Mouse (Mus musculus): Measurements from ENCODE around the gene Plcxd3. TPM values are rescaled to one million over a fixed set of nuclear protein-coding genes. Genes with fewer than 3 reads are reported as not detected.
A peak's percentile ranks its signal among the peaks of the same experiment; 100 is the strongest.

Plcxd3 gene
- under 1 TPM; 0.20 to 0.24 TPM for total RNA-seq (2021)
- long read RNA-seq, experiment 1 = 0 reads
- long read RNA-seq, experiment 2 = 0 reads

- DNase-seq = no peak
- intact Hi-C loops (cut with DNase I) = no loop called here
Measured at GRCm38 (mm10) chr15:4375423-4376220, at the start of gene Plcxd3. Plcxd3 (plus strand) TSS chr15:4375491.

GRCm38 (mm10) chr15:4331867-4332266 is 43.4 kb upstream of the Plcxd3 start:
- no peak for DNase-seq
- intact Hi-C loops (cut with DNase I) = no loop called here

GRCm38 (mm10) chr15:4341620-4342019 is 33.7 kb upstream of the Plcxd3 start:
- DNase-seq = no peak
- intact Hi-C loops (cut with DNase I) = no loop called here

GRCm38 (mm10) chr15:4348816-4349553 is 26.3 kb upstream of the Plcxd3 start:
- intact Hi-C loops (cut with DNase I) = no loop called here
- DNase-seq = no peak

- peak; percentile 7 to 13 for DNase-seq
- intact Hi-C loops (cut with DNase I) = no loop called here
Measured at GRCm38 (mm10) chr15:4356397-4356796, 18.9 kb upstream of the Plcxd3 start.

DNA sequence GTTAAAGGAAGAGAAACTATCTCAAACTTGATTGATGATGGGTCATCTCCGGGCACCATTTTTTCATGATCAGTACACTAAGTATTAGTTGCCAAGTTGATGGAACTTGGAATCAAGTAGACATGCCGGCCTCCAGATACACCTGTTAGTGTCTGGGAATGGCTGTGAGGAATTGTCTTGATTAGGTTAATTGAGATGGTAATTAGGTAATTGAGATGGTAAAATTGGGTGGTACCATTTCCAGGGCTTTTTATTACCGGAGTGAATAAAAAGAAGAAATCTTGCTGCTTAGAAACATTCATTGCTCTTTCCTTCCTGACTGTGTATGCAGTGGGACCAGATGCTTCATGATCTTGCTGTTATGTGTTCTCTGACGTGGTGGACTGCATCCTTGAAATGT is 17.6 kb upstream of the Plcxd3 start:
- DNase-seq = no peak
- intact Hi-C loops (cut with DNase I) = no loop called here

- peak in 1 of 2 experiments; percentile 25 for DNase-seq
- intact Hi-C loops (cut with DNase I) = no loop called here
Measured at GRCm38 (mm10) chr15:4367801-4368200, 7.5 kb upstream of the Plcxd3 start.

GRCm38 (mm10) chr15:4374453-4374990 is 769 bp upstream of the Plcxd3 start:
- intact Hi-C loops (cut with DNase I) = no loop called here
- DNase-seq = no peak

DNA sequence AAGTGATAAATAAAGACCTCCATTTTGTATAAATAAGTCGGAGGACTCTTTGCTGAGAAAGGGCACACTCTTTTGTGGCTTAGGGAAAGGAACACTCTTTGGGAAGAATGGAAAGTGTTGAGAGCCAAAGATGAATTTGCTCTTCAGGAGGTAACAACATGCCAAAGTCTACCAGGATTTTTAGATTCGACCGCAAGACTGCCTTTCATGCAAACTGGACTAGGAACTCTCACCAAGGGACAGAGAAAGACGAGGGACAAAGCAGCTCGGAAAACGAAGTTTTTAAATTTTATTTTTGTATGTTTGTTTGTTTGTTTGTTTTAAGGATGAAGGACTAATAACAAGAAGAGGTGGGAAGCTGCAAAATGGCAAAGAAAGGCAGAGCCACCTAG is 264 bp upstream of the Plcxd3 start:
- DNase-seq = no peak
- intact Hi-C loops (cut with DNase I) = no loop called here

- intact Hi-C loops (cut with DNase I) = no loop called here
Measured at GRCm38 (mm10) chr15:4376221-4376631, 935 bp downstream of the Plcxd3 start.

DNA sequence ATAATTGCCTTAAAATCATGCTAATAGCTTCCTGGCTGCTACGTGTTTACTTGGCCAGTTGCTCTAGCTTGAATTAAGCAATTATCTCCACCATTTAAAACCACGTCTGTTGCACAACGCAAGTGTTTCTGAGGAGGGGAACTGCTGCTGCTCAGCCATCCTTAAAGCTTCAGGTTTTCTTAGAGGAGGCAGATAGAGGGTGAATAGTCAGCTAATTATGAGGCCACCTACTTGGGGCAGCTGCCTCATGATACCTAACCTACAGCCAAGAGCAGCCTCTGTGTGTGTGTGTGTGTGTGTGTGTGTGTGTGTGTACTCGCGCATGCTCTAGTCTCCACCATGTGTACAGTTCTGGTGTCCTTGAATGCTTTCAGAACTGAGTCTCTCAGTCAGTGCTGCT is 3.5 kb downstream of the Plcxd3 start:
- intact Hi-C loops (cut with DNase I) = no loop called here
- DNase-seq = no peak

More at GRCm38 (mm10) chr15:4376221-4376631, 935 bp downstream of the Plcxd3 start:
- no peak for DNase-seq

- intact Hi-C loops (cut with DNase I) = no loop called here
- DNase-seq = no peak
Measured at GRCm38 (mm10) chr15:4387774-4388173, 12.5 kb downstream of the Plcxd3 start.

GRCm38 (mm10) chr15:4400096-4400495 is 24.8 kb downstream of the Plcxd3 start:
- DNase-seq = no peak
- intact Hi-C loops (cut with DNase I) = no loop called here

- intact Hi-C loops (cut with DNase I) = no loop called here
- no peak for DNase-seq
Measured at GRCm38 (mm10) chr15:4411333-4411732, 36.0 kb downstream of the Plcxd3 start.

- intact Hi-C loops (cut with DNase I) = no loop called here
- DNase-seq = no peak
Measured at GRCm38 (mm10) chr15:4440081-4440480, 64.8 kb downstream of the Plcxd3 start.

DNA sequence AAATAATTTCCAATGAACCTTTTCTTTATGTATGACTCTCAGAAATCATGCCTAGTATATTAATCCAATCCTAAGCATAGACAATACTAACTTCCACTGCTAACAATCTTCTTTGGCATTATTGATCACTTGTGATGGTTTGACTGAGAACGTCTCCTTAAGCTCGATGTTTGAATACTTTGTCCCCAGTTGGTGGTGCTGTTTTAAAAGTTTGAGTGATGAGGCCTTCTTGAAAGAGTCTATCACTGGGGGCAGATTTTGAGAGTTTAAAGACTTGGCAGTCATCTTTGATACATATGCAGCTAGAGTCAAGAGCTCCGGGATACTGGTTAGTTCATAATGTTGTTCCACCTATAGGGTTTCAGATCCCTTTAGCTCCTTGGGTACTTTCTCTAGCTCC is 120.9 kb downstream of the Plcxd3 start:
- intact Hi-C loops (cut with DNase I) = no loop called here
- DNase-seq = no peak

DNA sequence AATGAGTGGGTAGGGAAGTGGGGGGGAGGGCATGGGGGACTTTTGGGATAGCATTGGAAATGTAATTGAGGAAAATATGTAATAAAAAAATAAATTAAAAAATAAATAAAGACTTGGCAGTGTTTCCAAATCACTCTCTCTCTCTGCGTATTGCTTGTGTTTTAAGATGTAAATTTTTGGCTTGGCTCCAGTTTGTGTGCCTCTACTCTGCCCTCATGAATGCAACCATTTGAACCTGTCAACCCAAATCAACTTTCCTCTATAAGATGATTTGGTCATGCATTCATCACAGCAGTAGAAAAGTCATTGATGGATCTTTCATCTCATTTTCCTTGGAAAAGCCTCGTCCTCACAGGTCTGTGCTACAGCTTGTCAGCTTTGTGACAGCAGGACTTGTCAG is 121.7 kb downstream of the Plcxd3 start:
- DNase-seq = no peak
- intact Hi-C loops (cut with DNase I) = no loop called here

DNA sequence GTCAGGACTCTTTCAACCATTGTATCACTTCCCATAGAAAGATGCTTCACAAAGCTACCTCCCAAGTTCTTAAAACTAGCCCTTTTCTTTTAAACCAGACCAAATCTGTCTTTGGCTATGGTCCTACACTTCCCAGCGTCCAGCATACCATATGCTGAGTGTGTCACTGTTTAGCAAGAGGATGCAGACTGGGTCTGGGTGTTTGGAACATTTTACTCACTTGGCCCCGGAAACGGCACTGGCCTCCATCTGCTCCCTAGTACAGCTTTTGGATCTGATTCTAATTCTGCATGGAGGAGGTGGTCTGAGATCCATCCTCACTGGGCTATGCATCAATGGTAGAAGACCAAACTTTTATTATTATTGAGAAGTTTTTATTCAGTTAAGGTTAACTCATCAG is 122.7 kb downstream of the Plcxd3 start:
- intact Hi-C loops (cut with DNase I) = no loop called here

DNA sequence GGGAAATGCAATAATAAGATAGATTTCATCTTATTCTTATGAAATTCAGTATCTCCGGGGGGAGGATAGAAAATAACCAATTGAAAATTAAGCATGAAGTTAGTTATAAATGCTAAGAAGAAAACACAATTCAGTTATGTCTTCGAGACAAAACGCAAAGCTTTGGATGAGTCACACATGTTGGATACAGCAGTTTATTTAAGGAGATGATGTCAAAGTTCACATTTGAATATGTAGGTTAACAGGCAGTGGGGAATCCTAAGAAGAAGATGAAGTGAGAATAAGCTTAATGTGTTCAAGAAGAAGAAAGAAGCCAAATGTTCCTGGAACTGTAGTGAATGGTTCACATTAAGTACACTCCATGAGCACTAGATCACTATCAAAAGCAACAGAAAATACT is 128.1 kb downstream of the Plcxd3 start:
- intact Hi-C loops (cut with DNase I) = no loop called here

More for the DNA sequence above, 122.7 kb downstream of the Plcxd3 start:
- DNase-seq = no peak

DNA sequence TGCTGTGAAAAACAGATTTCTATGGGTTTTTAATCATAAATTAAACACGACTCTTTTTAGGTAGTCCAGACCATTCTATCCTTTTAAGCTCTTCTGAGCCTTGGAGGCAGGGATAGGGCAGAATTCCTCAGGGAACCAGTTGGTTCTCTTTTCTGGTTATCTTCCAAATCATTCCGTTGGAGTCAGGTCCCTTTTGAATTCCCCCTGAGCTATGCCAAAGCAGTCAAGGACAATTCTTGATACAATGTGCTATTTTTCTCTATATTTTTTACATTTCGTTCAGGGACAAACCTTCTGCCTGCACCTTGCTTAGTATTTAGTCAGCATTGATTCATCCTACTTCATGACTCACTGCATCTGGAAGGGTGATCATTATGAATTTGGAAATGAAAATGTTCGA is 128.5 kb downstream of the Plcxd3 start:
- intact Hi-C loops (cut with DNase I) = no loop called here
- no peak for DNase-seq

More for the DNA sequence above, 128.1 kb downstream of the Plcxd3 start:
- no peak for DNase-seq

DNA sequence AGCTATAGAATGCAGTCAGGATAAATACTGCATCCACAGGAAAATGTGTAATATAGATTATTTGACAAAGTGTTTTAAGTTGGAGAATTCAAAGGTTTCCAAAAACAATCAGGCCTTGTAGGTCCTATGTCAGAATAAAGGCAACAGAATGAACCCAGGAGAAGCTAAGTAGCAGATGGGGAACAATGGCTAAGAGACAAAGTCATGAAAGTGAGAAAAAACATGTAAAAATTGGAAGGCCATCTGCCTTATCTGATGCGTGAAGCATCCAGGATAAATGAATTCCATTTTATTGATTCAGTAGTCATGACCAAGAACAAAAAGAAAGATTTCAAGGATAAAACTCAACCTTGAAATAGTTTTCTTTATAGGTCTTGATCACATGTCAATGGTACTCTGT is 139.4 kb downstream of the Plcxd3 start:
- intact Hi-C loops (cut with DNase I) = no loop called here
- no peak for DNase-seq
